Mouse (Mus musculus): Measurements from ENCODE around the gene Zfp358. TPM values are rescaled to one million over a fixed set of nuclear protein-coding genes. Genes with fewer than 3 reads are reported as not detected.

The Zfp358 gene
- total and polyA plus RNA-seq, 2 experiments from 2014 or later = 25.0 to 59.7 TPM

DNA sequence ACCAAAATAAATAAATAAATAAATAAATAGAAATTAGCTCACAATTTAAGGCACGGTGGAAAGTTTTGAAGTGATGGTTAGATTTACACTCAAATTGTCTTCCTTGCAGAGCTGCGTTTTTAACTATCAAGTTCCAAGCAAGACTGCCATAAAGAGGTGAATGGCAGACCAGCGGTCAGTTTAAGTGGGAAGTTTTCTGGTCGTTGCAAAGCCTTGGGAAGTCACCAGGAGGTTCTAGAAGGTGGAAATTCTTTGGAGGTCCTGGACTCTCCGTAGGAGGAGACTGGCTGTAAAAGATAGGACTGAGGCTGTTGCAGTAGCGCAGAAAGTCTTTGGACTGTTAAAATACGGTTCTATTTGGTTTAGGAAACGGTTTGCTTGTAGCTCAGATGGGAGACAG lies 6.8 kb downstream of the Zfp358 start:
- 4% methylated on average over 8 of the region's 8 CpGs for WGBS
- Histone ChIP-seq H3K4me2 (ENCODE audit: low read depth, low read length) (peak overlapping the region; percentile 76), H3K36me3 (replicated peaks; ENCODE audit: control insufficient read depth, insufficient read depth, low read length) (peaks cover 16% of the 10 kb centered on the region), H3K27ac (ENCODE audit: low read depth) (peak overlapping the region; percentile 85), H3K9me3 (replicated peaks; ENCODE audit: control insufficient read depth, low read length) (no peaks in the 10 kb centered on the region), H3K4me3 (ENCODE audit: low read depth, low read length) (peak overlapping the region; percentile 59), H3K27me3 (ENCODE audit: control insufficient read depth, insufficient read depth, low read length) (no peaks in the 10 kb centered on the region), H3K9ac (replicated peaks; ENCODE audit: low read depth, low read length) (peak overlapping the region; percentile 62), H3K4me1 (ENCODE audit: control insufficient read depth, insufficient read depth) (no peaks in the 10 kb centered on the region; the same call in 1 of the 2 replicates)
- TF ChIP-seq EP300 (IDR thresholded peaks at IDR 0.05; ENCODE audit: low read depth) (no peak), CTCF (IDR thresholded peaks at IDR 0.05; ENCODE audit: low read depth) (no peak)
- no peak for DNase-seq (ENCODE audit: low spot score)
- peak; percentile 16 for ATAC-seq (ENCODE audit: insufficient read depth, low read depth)

DNA sequence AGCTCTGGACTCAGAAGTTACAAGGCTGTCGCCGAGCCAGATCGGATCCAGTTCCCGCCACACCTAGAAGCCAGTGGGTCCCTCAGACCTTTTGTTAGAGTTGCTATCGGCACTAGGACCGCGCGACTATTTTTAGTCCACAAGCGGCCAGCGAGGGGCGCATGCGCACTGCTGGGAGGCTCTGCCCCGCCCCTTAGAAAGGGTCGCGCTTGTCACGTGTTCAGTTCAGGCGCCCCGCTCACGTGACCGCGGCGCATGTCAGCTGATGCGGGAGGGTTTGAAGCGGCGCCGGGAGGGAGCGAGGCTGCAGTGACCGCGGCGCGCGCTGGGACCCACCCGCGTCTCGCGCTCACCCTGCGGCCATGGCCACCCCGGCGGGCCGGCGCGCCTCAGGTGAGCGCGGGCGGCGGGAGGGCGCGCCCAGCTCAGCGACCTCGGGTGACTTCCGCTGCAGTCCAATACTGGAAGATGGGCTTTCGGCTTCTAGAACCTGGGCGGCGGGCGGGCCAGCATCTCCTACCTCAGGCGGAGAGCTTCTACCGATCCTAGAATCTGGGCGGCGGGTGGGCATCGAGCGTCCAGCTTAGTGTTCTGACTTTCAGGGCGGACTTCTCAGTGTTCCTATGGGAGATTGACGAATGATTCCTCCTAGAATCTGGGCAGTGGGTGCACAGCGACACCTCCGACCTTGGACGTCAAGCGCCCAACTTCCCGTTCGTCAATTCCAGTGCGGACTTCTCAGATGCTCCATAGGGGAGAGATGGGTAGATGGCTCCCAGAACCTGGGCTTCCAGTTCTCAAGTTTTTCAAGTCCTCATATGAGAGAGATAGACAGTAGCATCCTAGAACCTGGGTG lies 7.5 kb downstream of the Zfp358 start, which contains the start of gene Mcoln1:
Gene Mcoln1 (plus strand): TSS at position 223 of the 856 bp plus-strand sequence.
- Histone ChIP-seq H3K27ac (ENCODE audit: low read depth) (peak within 1 kb of the TSS; percentile 85), H3K27me3 (ENCODE audit: control insufficient read depth, insufficient read depth, low read length) (no peaks in the 10 kb centered on the region), H3K4me3 (ENCODE audit: low read depth, low read length) (peak within 1 kb of the TSS; percentile 59), H3K4me1 (ENCODE audit: control insufficient read depth, insufficient read depth) (no peaks in the 10 kb centered on the region; the same call in 1 of the 2 replicates), H3K4me2 (ENCODE audit: low read depth, low read length) (peak within 1 kb of the TSS; percentile 76), H3K36me3 (replicated peaks; ENCODE audit: control insufficient read depth, insufficient read depth, low read length) (peaks cover 11% of the 10 kb centered on the region), H3K9ac (replicated peaks; ENCODE audit: low read depth, low read length) (peak within 1 kb of the TSS; percentile 62), H3K9me3 (replicated peaks; ENCODE audit: control insufficient read depth, low read length) (no peaks in the 10 kb centered on the region)
- TF ChIP-seq CTCF (IDR thresholded peaks at IDR 0.05; ENCODE audit: low read depth) (no peak), EP300 (IDR thresholded peaks at IDR 0.05; ENCODE audit: low read depth) (peak; percentile 9; the same call in 1 of the 2 replicates)
- under 1% methylated on average over 70 of the region's 70 CpGs for WGBS
- ATAC-seq (ENCODE audit: insufficient read depth, low read depth) (peak; percentile 87), DNase-seq (ENCODE audit: low spot score) (peak; percentile 95)

DNA sequence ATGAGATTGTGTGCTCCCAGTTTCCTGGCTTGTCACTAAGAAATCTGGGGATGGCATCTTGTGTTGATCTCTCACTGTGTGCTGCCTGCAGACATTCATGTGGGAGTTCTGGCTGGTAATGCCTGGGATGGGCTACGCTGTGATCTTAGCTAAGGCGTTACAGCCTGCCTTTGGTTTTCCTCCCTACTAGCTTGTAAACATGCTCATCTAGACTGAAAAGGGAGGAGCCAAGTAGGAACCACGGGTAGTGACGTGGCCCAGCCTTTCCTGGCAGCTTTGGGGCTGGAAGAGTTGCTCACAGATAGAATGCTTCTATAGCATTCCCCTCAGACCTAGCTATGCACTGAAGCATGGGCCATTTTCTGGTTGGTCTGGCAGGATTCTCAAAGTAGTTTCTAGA lies 9.3 kb downstream of the Zfp358 start:
- Histone ChIP-seq H3K27me3 (ENCODE audit: control insufficient read depth, insufficient read depth, low read length) (no peaks in the 10 kb centered on the region), H3K4me1 (ENCODE audit: control insufficient read depth, insufficient read depth) (no peaks in the 10 kb centered on the region; the same call in 1 of the 2 replicates), H3K9ac (replicated peaks; ENCODE audit: low read depth, low read length) (no peak overlapping the region), H3K4me3 (ENCODE audit: low read depth, low read length) (no peak overlapping the region), H3K27ac (ENCODE audit: low read depth) (no peak overlapping the region), H3K4me2 (ENCODE audit: low read depth, low read length) (no peak overlapping the region), H3K9me3 (replicated peaks; ENCODE audit: control insufficient read depth, low read length) (no peaks in the 10 kb centered on the region), H3K36me3 (replicated peaks; ENCODE audit: control insufficient read depth, insufficient read depth, low read length) (peaks cover 15% of the 10 kb centered on the region)
- TF ChIP-seq CTCF (IDR thresholded peaks at IDR 0.05; ENCODE audit: low read depth) (no peak), EP300 (IDR thresholded peaks at IDR 0.05; ENCODE audit: low read depth) (no peak)
- ATAC-seq (ENCODE audit: insufficient read depth, low read depth) (no peak), DNase-seq (ENCODE audit: low spot score) (no peak)
- 58% methylated on average over 4 of the region's 4 CpGs for WGBS

DNA sequence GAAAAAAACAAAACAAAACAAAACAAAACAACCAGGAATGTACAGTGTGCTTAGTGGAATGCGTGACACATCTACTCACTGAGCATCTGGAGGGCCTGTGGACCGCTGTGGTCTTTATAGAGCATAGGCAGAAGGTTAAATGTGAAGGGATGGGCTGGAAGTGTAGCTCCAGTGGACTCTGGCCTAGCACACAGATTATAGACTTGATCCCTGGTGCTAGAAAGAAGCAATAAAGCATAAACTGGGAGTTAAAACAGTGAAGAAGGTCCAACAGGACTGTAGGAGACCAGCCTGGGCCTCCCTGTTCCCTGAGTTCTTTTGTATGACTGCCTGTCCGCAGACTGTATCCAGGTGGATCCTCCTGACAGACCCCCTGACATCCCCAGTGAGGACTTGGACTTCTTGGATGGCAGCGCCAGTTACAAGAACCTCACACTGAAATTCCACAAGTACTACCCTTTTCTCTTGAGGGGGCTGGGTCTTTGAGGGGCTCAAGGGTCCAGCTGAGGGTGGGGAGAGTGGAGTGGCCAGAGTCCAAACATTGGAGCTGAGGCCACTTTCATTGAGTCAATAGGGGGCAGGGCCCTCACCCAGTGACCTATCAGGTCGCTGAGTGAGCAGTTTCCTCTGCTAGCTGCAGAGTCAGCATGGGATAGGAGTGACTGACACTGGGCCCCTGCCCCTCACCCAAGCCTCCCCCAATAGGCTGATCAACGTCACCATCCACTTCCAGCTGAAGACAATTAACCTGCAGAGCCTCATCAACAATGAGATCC lies 15.2 kb downstream of the Zfp358 start:
- Histone ChIP-seq H3K36me3 (replicated peaks; ENCODE audit: control insufficient read depth, insufficient read depth, low read length) (peaks cover 62% of the 10 kb centered on the region), H3K9ac (replicated peaks; ENCODE audit: low read depth, low read length) (no peak overlapping the region), H3K4me2 (ENCODE audit: low read depth, low read length) (no peak overlapping the region), H3K4me3 (ENCODE audit: low read depth, low read length) (no peak overlapping the region), H3K27ac (ENCODE audit: low read depth) (no peak overlapping the region), H3K27me3 (ENCODE audit: control insufficient read depth, insufficient read depth, low read length) (no peaks in the 10 kb centered on the region), H3K4me1 (ENCODE audit: control insufficient read depth, insufficient read depth) (no peaks in the 10 kb centered on the region), H3K9me3 (replicated peaks; ENCODE audit: control insufficient read depth, low read length) (no peaks in the 10 kb centered on the region)
- DNase-seq (ENCODE audit: low spot score) (no peak), ATAC-seq (ENCODE audit: insufficient read depth, low read depth) (no peak)
- TF ChIP-seq EP300 (IDR thresholded peaks at IDR 0.05; ENCODE audit: low read depth) (no peak), CTCF (IDR thresholded peaks at IDR 0.05; ENCODE audit: low read depth) (no peak)
- WGBS = 88% methylated on average over 6 of the region's 6 CpGs

DNA sequence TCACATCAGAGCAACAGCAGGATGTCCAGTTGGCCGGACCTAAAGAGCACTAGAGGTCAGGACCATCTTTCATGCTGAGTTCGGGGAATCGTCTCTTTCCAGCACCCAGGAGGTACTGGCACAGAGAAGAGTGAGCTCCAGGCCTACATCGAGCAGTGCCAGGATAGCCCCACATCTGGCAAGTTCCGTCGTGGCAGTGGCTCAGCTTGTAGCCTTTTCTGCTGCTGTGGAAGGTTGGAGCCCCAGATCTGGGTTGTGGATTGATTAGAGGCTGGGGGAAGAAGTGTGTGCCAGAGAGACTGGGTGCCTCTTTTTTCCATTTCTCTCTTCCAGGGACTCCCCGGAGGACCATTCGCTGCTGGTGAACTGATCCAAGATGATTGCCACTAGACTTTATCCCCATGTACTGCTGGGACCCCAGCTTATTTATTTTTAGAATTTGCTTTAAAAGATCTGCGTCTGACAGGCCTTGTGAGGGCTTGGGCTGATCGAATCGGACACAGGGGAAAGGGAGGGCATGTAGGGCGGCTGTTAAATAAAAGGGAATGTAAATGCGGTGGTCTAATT lies 21.8 kb downstream of the Zfp358 start:
- Histone ChIP-seq H3K4me2 (ENCODE audit: low read depth, low read length) (peak overlapping the region; percentile 97), H3K4me3 (ENCODE audit: low read depth, low read length) (peak overlapping the region; percentile 71), H3K27ac (ENCODE audit: low read depth) (0 out of 2 replicates have a peak overlapping the region, but pooled peaks have one; percentile 68), H3K27me3 (ENCODE audit: control insufficient read depth, insufficient read depth, low read length) (no peaks in the 10 kb centered on the region), H3K36me3 (replicated peaks; ENCODE audit: control insufficient read depth, insufficient read depth, low read length) (peaks cover 24% of the 10 kb centered on the region), H3K4me1 (ENCODE audit: control insufficient read depth, insufficient read depth) (peaks cover 5% of the 10 kb centered on the region; the same call in 1 of the 2 replicates), H3K9ac (replicated peaks; ENCODE audit: low read depth, low read length) (peak overlapping the region; percentile 49), H3K9me3 (replicated peaks; ENCODE audit: control insufficient read depth, low read length) (no peaks in the 10 kb centered on the region)
- DNase-seq (ENCODE audit: low spot score) (no peak), ATAC-seq (ENCODE audit: insufficient read depth, low read depth) (no peak)
- 32% methylated on average over 13 of the region's 13 CpGs for WGBS
- no peak for TF ChIP-seq EP300 (IDR thresholded peaks at IDR 0.05; ENCODE audit: low read depth)
- no peak for TF ChIP-seq CTCF (IDR thresholded peaks at IDR 0.05; ENCODE audit: low read depth)

Measured in heart, postnatal 0 days (tissue).